Mouse (Mus musculus): ENCODE measurements around the gene Cd248.

The Cd248 gene

DNA sequence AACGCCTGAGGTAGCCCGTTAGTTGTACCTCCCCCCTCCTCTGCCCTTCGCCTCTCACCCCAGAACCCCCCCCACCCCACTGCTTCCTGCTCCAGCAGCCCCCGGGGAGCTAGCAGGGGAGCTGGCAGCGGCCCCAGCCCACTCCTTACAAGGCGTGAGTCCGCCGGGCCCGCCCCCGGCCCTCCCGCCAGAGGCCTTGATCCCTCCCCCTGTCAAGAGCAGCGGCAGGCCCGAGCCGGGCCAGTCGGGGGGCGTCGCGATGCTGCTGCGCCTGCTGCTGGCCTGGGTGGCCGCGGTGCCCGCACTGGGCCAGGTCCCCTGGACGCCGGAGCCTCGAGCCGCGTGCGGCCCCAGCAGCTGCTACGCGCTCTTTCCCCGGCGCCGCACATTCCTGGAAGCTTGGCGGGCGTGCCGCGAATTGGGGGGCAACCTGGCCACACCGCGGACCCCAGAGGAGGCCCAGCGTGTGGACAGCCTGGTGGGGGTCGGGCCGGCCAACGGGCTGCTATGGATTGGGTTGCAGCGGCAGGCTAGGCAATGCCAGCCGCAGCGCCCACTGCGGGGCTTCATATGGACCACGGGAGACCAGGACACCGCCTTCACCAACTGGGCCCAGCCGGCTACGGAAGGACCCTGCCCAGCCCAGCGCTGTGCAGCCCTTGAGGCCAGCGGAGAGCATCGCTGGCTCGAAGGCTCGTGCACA is at the start of gene Cd248:
Gene Cd248 (plus strand): TSS at position 212 of the 703 bp plus-strand sequence.
- in situ Hi-C loops (cut with MboI; ENCODE audit: low pct_unique_long_range_greater_than_20kb in 1 of 2, low sequenced_read_pairs in 2 of 2, unreplicated experiment in 1 of 2), result no loop called here

DNA sequence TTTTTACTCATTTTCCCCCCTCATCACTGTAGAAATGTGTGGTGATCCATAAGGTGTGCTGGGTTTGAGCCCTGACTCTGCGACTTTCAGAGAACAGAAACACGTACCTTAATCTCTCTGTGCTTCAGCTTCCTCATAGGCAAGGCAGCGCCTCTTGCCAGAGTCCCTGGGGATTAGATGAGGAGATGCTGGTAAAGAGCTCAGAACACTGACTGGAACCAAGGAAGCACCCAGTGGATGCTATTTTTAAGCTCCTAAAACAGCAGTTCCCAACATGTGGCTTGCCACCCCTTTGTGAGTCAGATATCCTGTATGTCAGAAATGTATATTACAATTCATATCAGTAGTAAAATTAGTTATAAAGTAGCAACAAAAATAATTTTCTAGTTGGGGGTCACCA is 49.7 kb upstream of the Cd248 start:
- in situ Hi-C loops (cut with MboI; ENCODE audit: low pct_unique_long_range_greater_than_20kb in 1 of 2, low sequenced_read_pairs in 2 of 2, unreplicated experiment in 1 of 2), result no loop called here

DNA sequence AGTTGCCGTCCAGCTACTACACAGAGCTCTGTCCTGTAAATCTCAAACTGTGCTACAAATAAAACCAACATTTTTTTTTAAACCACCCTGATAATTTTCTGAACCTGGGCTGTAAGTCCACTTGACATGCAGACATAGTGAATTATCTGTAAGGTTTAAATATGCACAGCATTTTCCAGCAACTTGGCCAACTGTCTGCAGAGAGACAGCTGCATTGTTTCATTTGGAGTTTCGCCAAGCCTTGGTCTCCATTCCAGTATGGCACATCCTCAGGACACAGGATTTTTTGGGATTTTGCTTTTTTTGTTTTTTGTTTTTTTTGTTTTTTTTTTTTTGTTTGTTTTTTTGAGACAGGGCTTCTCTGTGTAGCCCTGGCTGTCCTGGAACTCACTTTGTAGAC is 46.5 kb upstream of the Cd248 start:
- in situ Hi-C loops (cut with MboI; ENCODE audit: low pct_unique_long_range_greater_than_20kb in 1 of 2, low sequenced_read_pairs in 2 of 2, unreplicated experiment in 1 of 2), result no loop called here

DNA sequence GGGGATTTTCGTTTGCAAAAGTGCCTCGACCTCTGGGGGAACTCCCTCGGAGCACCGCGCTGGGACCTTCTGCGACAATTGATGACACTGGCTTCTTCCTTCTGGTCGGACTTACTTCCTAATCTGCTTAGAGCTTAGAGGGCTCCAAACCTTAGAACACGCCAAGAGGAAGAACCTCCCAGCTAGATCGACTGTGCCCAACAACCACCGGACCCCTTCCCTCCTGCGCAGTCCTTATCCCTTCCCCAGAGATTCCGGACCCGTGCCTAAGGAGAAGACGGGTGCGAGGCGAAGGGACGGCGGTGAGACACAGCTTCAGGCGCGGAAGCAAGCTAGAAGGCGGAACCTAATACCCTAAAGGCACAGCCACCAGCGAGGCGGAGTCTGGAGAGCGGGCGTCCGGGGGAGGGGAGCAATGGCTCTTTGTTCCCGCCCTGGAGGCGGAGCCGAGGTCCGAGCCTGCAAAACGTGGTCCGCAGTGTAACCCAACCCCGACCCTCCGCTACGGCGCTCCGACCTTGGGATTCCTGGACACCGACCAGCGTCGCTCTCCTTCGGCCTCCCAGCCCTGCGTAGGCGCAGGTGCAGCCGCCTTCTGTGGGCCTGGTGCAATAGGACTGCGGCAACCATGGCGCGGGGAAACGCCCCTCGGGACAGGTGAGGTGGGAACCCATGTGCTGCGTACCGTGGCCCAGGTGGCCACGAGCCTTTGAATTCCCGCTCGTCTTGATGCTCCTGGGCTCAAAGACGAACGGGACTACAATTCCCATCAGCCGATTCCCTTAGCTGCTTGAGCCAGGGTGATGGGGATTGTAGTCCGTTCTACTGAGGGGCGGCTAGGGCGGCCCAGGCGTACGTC is 44.0 kb upstream of the Cd248 start, which contains the start of gene Slc29a2:
Gene Slc29a2 (plus strand): TSS at position 240 of the 859 bp plus-strand sequence.
- in situ Hi-C loops (cut with MboI; ENCODE audit: low pct_unique_long_range_greater_than_20kb in 1 of 2, low sequenced_read_pairs in 2 of 2, unreplicated experiment in 1 of 2), result no loop called here

DNA sequence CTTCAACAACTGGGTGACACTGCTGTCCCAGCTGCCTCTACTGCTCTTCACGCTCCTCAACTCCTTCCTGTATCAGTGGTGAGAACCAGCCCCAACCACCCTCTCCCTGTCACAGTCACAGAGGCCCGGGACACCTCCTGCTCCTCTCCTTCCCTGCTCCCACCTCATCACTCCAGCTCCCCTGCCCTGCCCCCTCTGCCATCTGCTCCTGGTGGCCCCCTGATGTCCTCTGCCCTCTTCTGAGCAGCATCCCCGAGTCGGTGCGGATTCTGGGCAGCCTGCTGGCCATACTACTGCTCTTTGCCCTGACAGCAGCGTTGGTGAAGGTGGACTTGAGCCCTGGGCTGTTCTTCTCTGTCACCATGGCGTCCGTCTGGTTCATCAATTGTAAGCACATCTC is 41.8 kb upstream of the Cd248 start:
- in situ Hi-C loops (cut with MboI; ENCODE audit: low pct_unique_long_range_greater_than_20kb in 1 of 2, low sequenced_read_pairs in 2 of 2, unreplicated experiment in 1 of 2), result no loop called here

DNA sequence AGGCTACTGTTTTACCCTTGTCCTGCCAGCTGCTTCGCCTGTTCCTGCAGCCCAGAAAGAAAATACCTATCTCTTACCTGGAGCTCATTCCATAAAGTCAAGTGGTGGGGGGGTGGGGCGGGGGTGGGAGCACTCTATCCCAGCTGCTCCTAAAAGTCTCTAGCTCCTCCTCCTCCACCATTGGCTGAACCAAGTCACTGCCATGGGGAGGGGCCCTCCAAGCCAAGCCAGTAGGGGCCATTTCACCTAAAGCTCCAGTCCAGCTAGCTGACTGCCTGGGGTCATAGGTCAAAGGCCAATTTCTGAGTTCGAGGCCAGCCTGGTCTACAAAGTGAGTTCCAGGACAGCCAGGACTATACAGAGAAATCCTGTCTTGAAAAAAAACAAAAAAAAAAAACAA is 35.2 kb upstream of the Cd248 start:
- in situ Hi-C loops (cut with MboI; ENCODE audit: low pct_unique_long_range_greater_than_20kb in 1 of 2, low sequenced_read_pairs in 2 of 2, unreplicated experiment in 1 of 2), result no loop called here

DNA sequence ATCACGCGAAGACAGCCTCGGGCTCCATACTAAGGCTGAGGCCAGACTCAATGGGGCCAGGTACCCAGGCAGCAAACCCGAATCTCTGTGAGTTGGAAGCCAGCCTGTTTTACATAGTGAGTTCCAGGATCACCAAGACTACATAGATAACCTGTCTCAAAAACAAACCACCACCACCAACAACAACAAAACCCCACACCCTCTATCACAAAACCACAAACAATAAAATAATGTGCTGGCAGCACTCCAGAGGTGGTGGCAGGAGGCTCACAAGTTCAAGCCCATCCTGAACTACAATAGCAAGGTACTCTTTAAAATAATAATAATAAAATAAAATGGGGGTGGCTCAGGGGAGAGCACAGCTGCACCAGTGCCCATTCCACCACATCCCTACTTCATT is 31.3 kb upstream of the Cd248 start:
- in situ Hi-C loops (cut with MboI; ENCODE audit: low pct_unique_long_range_greater_than_20kb in 1 of 2, low sequenced_read_pairs in 2 of 2, unreplicated experiment in 1 of 2), result no loop called here

DNA sequence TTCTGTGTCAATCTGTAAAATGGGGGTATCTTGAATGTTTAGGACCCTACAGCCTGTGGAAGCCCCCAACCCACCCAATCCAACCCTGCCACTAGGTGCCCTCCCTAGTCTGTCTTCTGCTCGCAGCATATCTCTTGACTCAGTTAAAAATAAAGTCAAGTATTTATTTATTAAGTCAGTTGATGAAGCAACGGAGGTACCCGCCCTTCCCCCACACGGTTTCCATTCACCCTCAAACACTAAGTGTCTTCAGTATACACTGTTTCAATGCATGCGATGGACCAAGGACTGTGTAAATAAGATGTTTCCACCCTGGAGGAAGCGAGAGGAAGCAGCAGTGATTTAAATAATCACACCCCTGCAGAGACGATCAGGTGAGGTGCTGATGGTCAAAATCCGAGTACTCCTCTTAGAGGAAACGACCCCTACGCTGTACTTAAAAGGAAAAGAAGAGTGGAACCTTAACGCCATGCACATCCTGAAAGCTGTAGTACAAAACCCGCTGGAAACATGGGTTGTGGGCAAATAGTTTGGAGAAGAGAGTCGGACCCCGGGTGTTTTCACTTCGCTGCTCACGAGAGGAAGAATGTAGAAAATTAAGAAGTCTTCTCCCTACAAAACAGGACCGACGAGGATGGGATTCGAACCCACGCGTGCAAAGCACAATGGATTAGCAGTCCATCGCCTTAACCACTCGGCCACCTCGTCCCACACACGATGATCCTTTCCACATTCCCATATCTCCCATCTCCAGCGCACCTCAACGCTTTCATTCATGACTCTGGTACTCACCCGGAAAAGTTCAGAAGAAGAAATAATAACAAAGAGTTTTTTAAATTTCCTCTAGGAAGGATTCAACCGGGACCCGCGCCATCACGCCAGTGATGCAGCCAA is 30.0 kb upstream of the Cd248 start:
- in situ Hi-C loops (cut with MboI; ENCODE audit: low pct_unique_long_range_greater_than_20kb in 1 of 2, low sequenced_read_pairs in 2 of 2, unreplicated experiment in 1 of 2), result no loop called here

DNA sequence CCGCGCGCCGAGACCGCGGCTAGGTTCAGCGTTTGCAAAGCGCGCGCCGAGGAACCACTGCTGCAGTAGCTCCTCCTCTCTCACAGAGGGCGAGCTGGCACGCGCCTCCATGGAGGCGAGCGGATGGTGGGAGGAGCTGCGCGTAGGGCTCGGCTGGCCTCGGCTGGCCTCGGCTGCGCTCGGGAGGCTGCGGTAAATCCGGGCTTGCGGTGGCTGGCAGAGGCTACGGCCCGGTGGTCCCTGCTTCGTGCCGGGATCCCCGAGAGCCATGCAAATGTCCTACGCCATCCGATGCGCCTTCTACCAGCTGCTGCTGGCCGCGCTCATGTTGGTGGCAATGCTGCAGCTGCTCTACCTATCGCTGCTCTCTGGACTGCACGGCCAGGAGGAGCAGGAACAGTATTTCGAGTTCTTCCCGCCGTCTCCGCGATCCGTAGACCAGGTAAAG is 29.1 kb upstream of the Cd248 start, which contains the start of the genes B4gat1 and AC124502.3:
Gene B4gat1 (plus strand): TSS at position 118 of the 448 bp plus-strand sequence.
Gene AC124502.3 (plus strand): TSS at position 183 of the 448 bp plus-strand sequence.
- in situ Hi-C loops (cut with MboI; ENCODE audit: low pct_unique_long_range_greater_than_20kb in 1 of 2, low sequenced_read_pairs in 2 of 2, unreplicated experiment in 1 of 2), result no loop called here

DNA sequence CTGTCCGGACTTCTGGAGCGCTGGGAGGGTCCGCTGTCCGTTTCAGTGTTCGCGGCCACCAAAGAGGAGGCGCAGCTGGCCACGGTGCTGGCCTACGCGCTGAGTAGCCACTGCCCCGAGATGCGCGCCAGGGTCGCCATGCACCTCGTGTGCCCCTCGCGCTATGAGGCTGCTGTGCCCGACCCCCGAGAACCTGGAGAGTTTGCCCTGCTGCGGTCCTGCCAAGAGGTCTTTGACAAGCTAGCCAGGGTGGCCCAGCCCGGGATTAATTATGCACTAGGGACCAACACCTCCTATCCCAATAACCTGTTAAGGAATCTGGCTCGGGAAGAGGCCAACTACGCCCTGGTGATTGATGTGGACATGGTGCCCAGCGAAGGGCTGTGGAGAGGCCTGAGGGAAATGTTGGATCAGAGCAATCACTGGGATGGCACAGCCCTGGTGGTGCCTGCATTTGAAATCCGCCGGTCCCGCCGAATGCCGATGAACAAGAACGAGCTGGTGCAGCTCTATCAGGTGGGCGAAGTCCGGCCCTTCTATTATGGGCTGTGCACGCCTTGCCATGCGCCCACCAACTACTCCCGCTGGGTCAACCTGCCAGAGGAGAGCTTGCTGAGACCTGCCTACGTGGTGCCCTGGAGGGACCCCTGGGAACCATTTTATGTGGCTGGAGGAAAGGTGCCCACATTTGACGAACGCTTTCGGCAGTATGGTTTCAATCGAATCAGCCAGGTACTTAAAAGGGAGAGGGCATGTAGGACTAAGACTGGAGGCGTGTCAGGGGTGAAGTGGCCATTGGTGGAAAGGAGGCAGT is 28.4 kb upstream of the Cd248 start:
- in situ Hi-C loops (cut with MboI; ENCODE audit: low pct_unique_long_range_greater_than_20kb in 1 of 2, low sequenced_read_pairs in 2 of 2, unreplicated experiment in 1 of 2), result no loop called here

DNA sequence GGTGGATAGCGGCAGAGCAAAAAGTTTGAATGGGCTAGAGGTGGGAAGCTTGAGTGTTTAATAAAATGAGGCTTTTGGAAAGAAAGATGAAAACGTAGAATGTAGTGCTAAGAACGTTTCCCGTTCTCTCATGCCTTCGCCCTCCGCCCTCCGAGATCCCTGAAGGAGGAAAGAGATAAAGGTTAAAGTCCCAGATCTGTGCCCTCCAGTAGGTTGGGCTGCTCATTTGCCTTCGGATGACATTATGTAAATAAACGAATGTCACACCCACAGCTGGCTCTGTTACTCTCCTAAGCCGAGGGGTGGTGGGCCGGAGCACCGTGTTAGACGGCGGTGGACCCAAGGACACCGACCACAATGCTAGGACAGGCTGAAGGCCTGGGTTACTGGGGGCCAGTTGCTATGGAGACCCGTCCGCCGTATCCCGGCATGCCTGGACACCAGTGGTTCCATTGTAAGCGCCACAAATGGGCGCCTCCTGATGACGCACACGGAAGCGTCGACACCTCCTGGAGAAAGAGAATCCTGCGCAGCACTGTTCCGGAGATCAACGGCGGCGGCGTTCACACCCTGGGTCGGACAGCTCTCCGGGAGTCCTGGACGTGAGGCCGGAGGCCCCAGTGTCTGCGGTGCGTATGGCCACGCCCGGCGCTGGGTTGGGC is 26.9 kb upstream of the Cd248 start, which contains the start of gene Brms1:
Gene Brms1 (plus strand): TSS at position 493 of the 662 bp plus-strand sequence.
- in situ Hi-C loops (cut with MboI; ENCODE audit: low pct_unique_long_range_greater_than_20kb in 1 of 2, low sequenced_read_pairs in 2 of 2, unreplicated experiment in 1 of 2), result no loop called here

DNA sequence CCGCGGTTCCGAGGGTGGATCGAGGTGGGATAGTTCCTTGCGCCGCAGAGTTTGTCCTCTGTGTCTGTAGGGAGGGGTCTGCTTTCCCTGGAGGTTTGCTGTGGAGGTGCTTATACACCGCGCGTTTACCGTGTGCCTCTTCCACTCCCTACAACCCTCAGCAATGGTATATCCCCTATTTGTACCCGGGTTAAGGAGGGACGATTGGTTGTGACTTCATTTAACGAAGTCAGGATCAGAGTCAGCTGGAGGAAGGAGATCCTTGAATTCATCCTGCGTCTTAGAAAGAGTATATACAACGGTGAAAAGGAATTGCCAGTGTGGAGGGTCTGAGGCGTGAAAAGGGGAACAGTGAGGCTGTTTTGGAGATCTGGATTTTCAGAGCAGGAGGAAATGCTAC is 26.3 kb upstream of the Cd248 start:
- in situ Hi-C loops (cut with MboI; ENCODE audit: low pct_unique_long_range_greater_than_20kb in 1 of 2, low sequenced_read_pairs in 2 of 2, unreplicated experiment in 1 of 2), result no loop called here

DNA sequence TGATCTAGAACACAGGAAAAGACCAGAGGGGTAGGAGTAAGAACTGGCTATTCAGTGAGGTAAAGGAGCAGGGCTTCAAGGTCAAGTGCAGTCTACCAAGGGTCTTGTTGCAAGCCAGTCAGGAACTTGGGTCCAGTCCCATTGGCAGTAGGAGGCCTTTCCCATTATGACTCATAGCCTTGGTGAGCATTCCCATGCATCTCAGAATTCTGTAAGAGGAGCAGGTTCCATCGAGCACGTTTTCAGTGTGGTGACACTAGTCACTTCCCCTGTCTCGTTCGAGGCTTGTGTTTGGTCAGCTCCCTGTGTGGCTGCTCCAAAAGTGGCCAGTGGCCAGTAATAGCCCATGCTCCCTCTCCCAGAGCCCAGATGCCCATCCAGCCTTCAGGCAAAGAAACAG is 22.3 kb upstream of the Cd248 start:
- in situ Hi-C loops (cut with MboI; ENCODE audit: low pct_unique_long_range_greater_than_20kb in 1 of 2, low sequenced_read_pairs in 2 of 2, unreplicated experiment in 1 of 2), result no loop called here

DNA sequence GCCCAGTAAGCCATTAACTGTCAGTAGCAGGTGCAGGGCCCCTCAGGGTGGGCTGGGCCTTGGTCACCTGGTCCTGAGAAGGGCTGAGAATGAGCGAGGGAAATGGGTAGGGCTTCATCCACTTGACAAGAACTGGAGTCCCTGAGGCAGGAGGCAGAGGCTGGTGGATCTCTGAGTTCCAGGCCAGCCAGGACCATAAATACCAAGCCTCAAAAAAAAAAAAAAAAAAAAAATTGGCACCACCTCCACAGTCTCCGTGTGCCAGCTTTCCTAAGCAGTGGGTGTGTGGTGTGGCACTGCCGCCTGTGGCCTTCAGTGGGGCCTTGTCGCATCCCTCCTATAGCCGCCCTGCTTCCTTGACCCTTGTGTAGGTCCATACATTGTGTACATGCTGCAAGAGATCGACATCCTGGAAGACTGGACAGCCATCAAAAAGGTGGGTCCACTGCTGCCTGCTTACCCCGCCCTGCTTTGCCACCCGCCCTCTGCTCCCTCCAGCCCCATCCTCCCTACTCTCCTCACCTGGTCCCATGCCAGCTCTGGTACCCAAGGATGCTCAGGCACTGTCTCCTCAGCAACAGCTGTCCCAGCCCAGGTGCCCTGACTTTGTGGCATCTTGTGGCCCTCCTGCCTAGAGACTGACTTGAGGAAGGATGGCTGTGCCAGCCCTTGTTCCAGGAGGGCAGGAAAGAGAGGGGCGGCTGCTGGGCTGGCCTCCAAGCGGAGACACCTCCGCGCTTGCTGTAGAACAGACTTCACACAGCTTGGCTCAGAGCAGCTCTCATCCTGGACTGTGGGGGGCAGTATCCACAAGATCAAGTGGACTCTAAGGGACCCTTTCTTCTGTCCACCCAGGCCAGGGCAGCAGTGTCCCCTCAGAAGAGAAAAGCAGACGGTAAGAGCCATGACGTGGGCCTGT is 19.5 kb upstream of the Cd248 start:
- in situ Hi-C loops (cut with MboI; ENCODE audit: low pct_unique_long_range_greater_than_20kb in 1 of 2, low sequenced_read_pairs in 2 of 2, unreplicated experiment in 1 of 2), result no loop called here

DNA sequence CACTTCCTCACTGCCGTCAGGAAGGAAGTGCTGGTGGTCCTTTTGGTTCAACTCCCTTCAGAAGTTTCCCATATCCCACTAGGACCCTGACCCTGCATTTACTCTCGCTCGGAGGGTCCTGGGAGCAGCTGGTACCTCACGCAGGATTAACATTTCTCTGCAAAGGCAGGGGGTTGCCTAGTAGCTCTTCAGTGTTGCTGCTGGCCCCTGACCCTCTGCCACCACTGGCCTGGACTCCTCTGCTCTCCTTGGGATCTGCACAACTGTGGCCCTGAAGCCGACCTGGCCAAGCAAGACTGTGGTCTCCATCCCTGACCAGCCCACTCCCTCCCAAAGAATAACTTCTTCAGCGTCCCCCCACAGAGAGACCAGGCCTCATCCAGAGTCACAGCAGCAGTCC is 18.6 kb upstream of the Cd248 start:
- in situ Hi-C loops (cut with MboI; ENCODE audit: low pct_unique_long_range_greater_than_20kb in 1 of 2, low sequenced_read_pairs in 2 of 2, unreplicated experiment in 1 of 2), result no loop called here

All from mouse embryonic stem cell (cell line).